Mouse (Mus musculus) hematopoietic stem cell, adult 5-6 weeks (primary cell): ENCODE measurements around the gene Lrrn4. TPM values are rescaled to one million over a fixed set of nuclear protein-coding genes. Genes with fewer than 3 reads are reported as not detected.

Experiments used
- ATAC-seq, 2 experiments: fragments of 125-278 bp in 1 of 2; replicated peaks in 1 of 2; 2 replicates each; pipeline ENCODE4 v1.8.0; 2016 to 2017; ENCODE audit warnings: inconsistent platforms in 2 of 2, mild to moderate bottlenecking in 2 of 2, moderate number of reproducible peaks in 2 of 2, low read depth in 1 of 2, moderate TSS enrichment in 1 of 2; ENCODE audit not compliant: low FRiP score in 2 of 2, poor library complexity in 2 of 2, severe bottlenecking in 2 of 2, insufficient read depth in 1 of 2, low TSS enrichment in 1 of 2
- total RNA-seq: library from RNA; stranded (forward); fragments of 172-1452, 232-1000 nt; gene quantifications from 2 replicates; pipeline ENCODE4 v1.2.3, GENCODE M21; 2017

Gene Lrrn4
- total RNA-seq, 1 experiment from 2014 or later, result 5.1 TPM

DNA sequence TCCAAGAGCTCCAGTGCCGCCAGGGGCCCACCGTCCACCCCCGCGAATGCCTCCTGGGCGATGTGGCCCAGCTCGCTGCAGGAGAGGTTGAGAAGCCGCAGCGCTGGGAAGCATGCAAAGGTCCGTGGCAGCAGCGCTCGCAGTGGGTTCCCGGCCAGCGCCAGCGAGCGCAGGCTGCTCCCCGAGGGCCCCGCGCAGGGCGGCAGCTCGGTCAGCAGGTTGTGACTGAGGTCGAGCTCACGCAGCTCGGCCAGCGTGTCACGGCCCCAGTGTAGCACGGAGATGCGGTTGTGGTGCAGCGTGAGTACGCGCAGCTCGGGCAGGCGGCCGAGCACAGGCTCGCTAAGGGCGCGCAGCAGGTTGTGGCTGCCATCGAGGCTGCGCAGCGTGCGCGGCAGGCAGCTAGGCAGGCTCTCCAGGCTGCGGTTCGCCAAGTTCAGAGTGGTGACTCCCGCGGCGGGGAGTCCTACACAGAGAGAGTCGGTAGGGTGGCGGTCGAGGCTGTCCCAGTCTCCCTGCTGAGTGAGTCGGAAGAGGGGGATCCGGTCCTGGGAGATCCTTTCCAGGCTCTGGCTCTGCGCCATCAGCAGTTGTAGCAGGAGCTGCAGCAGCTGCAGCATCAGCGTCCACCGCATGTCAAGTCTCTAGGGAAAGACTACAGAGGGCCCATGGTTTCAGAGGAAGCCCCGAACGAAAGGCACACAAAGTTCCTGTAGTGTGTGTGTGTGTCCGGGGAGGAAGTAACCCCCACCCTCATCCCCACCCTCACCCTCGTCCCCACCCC lies 1.2 kb downstream of the Lrrn4 start:
- peak; percentile 62 to 63 for ATAC-seq

DNA sequence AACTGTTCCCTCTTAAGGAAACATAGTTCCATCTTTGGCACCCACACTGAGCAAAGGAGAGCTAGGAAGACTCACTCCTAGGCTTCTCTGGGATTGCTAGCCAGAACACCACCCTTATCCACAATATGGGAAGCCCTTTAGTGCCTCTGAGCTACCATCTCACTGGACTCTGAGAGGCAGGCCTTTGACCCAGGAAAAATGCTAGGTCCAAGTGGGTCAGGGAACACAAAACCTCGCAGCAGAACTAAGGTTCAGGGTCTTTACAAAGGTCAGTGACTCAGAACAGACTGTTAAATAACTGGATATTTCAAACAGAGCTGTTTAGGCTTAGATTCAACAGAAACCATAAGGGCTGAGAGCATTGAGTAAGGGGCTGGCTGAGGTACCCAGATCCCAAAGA lies 3.7 kb downstream of the Lrrn4 start:
- ATAC-seq, result no peak

DNA sequence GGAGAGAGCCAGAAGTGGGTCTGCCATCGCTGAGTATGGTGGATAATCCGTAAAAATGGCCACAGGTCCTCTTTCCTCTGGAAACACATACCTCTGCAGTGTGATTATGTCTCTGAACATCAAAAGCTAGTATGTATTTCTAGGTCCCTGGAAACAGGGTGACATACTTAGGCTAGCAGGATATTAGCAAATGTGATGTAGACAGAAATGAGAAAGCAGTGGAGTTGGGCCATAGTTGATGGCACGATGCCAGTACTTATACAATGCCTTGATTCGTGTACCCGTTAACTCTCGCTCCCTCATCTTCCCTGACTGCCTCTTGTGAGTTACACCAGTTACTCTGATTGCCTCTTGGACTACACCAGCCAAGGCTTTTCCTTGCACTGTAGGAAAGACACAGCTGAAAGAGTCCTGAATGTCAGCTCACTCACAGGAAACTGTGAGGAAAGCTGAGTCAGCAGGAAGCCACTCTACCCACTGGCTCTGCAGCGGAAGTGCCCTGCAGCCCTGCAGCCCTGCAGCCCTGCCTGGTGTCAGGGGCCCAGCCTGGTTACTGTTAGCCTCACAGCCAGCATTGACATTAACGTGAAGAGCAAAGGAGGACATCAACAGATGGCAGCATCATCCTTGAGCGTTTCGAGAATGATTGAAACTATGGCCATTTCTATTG lies 6.9 kb downstream of the Lrrn4 start:
- ATAC-seq, result peak; percentile 94

DNA sequence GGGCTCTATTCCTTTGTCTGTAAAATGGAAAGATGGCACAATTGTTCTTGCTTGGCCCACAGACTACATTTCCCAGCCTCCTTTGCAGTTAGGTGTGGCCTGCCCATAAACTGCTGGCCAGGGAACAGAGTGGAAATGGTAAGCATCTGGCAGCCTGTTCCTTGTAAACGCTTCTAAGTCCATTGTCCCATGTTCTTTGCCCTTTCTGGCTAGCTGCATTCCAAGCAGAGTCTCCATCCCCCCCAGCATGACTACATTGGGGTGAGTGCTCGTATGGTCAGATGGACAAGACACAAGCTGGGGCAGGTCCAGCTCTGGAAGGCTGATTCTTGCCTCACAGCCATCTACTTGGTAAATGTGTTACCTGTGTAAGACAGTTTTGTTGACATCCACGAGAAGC lies 9.0 kb downstream of the Lrrn4 start:
- no peak for ATAC-seq

DNA sequence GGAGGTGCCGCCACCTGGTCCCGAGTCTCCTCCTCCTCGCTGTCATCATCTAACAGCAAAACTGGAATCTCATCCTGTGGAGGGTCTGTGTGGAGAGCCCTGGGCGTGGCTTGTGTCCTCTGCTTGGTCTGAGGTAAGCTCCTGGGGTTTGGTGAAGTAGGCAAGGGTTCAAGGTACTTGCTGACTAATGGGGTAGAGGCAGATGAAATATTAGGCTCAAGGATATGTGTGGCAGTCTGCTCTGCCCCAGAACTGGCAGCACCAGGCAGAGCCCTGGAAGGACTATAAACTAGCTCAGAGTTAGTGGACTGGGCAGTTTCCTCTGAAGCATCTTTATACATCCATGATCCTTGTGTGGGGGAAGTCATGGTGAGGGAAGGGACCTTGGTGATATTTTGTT lies 10.4 kb downstream of the Lrrn4 start:
- no peak for ATAC-seq

DNA sequence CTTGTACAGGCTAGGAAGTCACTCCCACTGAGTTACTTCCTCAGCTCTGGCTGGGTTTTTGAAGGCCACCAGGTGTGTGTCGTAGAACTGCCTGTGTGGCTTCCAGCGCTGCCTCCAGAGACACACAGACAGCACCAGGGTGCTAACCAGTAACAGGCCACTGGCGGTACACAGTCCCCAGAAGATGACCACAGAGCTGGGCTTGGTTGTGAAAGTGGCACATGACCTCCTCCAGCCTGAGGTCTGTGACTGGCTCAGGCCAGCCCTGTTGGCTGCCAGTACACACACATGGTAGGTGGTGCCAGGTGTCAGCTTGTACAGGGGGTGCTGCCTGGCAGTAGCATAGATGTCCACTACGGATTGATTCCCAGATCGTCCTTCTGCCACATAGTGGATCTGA lies 11.0 kb downstream of the Lrrn4 start:
- ATAC-seq, result no peak

DNA sequence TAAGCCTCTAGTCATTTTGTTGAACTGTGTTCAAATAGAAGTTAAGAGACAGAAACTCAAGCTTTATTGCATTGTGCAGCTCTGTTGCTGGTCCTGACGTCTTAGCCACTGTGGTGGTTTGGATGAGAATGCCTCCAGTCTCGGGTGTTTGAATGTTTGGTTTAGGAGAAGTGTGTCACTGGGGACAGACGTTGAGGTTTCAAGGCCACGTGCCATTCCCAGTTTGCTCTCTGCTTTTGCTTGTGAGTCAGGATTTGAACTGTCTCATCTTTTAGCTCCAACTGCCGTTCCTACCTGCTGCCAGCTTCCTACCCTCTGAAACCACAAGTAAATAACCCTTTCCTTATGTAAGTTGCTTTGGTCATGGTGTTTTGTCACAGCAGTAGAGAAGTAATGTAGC lies 13.2 kb downstream of the Lrrn4 start:
- peak in 1 of 2 experiments; percentile 41; a peak in 2 of 4 replicates for ATAC-seq

DNA sequence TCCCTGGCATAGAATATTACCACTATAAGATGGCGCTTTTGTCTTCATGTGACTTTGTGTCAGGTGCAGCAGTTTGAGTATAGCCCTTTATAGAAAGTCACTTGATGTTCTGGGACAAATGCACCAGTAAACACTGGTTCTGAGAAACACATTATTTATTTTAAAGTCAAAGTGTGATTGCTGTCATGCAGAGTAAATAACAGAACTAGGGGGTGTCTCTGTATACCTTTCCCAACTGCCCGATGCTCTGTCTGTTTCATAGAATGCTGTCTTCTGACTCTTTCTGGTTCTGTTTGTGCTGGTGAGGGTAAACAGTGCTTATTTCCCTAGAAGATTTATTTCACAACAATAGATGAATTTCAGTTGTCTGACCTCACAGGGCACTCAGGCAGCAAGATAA lies 17.4 kb downstream of the Lrrn4 start:
- no peak for ATAC-seq

DNA sequence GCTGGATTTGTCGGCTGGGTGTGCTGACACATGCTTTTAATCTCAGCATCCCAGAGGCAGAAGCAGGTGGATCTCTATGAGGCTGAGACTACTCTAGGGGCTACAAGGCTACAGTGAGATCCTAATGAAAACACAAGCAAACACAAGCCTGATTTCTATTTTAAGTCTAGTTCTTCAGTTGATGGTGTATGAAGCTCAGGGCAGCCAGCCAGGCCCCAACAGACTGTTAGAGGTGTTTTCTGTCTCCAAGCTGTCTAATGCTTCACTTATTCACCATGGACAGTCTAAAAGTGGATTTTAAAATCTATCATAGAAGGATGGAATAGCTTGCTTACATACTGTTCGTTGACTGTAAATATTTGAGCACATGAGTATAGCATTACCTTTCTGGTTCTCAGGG lies 19.2 kb downstream of the Lrrn4 start:
- ATAC-seq, result no peak

DNA sequence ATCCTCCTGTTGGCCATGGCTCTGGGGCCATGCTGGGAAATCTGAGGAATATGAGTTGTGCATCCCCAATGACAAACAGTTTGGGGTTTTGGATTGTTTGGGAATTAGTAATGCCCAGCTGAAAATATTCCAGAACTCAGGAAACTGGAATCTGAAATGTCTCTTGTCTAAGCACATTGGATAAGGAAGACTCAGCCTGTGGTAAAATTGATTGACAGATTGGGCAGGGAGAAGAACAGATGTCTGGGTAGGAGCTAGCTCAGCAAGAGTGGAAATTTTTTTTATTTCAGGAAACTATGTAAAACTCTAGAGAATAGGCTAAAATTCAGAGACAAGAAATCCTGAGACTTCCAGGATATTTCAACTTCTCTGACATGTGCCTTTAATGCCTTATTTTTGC lies 20.3 kb downstream of the Lrrn4 start:
- no peak for ATAC-seq

DNA sequence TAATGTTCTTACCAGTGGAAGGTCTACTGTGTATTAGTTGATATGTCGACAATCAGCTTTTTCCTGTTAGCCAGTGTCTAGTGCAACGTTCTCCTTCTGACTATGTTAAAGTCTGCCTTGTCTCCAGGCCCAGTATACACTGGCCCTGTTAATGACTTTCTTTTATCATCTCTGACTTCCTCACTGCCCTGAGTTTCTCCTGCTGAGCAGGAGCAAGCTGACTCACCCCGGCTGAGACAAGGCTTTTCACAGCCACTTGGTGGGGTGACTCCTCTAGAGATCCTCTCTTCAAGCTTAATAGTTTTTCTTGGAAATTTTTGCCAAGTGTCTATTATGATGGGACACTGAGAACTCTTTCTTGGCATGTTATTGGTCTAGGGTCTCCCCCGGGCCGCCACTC lies 24.4 kb downstream of the Lrrn4 start:
- no peak for ATAC-seq

DNA sequence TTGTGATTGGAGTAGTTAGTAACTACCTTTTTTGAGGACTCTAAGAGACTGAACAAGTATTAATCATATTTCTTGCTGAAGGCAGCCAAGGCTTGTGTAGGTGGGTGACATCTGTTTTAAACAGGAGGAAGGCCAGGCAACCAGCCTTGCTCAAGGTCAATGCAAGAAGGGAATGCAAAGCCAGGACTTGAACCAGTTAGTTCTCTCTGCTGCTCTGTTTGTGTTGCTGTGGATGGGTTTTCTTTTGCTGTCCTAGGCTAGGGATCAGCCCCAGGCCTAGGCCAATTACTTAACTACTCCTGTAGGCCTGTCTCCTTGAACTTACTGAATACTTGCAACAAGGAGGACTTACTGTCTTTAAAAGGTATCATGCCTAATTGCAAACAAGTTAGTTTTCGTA lies 27.6 kb downstream of the Lrrn4 start:
- no peak for ATAC-seq

DNA sequence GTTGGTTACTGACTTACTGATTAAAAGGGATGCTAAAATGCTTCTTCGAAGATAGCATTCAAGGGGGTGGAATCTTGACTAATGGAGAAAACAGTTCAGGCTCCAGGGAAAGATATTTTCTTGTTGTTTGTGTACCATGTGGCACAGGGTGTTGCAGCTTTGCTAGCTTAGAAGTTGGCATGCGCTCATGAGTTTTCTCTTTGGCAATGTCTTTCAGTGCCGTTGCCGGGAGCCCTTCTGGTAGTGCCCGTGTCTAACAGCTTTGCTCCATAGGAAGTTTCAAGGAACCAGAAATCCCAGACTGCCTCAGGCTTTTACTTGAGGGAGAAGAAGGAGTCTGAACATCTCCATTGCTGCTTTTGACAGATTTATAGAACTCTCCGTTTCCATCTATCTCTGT lies 31.6 kb downstream of the Lrrn4 start:
- ATAC-seq, result no peak

DNA sequence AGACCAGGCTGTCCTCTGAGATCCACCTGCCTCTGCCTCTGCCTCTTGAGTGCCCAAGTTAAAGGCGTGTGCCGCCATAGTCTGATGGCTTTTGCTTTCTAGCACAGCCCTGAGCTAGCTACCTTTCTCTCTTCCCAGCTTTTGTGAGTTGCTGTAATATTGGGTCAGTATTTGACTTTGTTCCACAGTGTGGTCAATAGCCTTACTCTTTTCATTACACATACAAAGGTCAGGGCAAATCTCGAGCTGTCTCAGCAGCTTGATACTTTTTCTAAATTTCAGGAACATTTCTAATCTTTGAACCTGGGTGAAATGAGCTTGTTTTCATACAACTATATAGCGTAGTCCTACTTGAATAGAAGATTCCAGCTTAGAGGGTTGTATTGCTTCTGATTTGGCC lies 32.3 kb downstream of the Lrrn4 start:
- ATAC-seq, result no peak

DNA sequence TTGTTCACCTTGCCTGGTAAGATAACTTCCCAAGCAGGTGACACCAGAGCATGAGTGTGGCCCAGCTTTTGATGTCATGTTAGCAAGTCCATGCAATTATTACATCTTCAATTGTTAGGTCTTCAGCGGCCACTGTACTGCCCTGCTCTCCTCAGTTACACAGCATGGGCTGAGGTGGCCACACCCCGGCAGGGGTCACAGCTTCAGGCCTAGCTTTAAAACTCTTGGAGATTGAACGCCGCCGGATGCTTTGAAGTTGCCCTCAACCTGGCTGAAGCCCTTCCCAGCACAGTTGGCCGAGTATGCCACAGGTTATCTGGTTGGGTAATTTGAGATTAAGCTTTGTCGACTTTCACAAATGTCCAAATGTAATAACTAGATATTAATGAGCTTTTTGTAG lies 33.1 kb downstream of the Lrrn4 start:
- ATAC-seq, result no peak

DNA sequence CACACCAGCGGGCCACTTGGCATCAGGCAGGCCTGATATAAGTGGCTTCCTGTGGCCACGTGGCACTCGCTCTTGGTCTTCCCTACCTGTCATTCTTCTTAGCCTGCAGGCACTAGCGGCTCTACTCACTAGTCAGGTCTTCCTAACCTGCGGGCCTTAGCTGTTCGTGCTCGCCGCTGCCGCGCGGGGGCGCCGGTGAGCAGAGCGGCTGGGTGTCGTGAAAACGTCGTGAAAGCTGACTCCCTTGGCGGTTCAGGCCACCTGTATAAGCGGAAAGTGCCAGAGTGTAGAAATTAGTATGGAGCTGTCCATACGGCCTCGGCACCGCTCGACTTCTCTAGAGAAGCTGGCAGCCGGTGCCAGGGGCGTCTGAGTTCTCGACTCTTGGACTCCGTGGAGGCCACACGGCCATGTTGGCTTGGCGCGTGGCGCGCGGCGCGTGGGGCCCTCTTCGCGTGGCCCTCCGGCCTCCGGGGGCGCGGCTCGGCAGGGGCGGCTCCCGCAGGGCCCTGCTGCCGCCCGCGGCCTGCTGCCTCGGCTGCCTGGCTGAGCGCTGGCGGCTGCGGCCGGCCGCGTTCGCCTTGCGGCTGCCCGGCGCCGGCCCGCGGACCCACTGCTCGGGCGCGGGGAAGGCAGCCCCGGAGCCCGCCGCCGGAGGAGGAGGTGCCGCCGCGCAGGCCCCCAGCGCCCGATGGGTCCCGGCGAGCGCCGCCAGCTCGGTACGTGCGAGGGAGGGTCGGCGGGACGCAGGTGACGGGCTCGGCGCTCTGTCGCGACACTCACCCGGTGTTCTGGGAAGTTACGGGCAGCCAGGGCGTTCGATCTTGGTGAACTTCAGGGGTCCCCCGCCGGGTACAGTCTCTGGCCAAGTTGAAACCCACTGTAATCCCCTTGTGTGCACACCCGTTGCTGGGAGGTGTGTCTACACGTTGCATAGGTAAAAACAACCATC lies 34.0 kb downstream of the Lrrn4 start, which contains the start of gene Crls1:
Crls1 (plus strand) TSS at position 260 of the 952 bp plus-strand sequence.
- peak; percentile 91 to 96 for ATAC-seq

DNA sequence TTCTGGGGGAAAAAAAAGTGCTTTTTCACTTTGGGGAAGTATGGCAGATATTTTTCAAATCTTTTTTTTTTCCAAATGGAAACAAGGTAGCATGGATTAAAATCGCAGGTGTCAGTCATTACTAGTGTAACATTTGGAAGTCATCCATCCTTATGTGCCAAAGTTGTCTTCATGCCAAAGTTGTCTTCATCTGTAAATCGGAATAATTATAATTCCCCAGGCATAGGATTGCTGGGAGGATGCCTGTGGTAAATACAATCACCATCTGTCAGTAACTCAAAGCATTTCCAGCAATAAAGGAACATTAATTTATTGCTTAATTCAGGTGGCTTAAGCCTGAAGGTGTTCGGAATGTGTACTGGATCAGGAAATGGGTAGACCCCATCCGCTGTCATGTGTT lies 39.6 kb downstream of the Lrrn4 start:
- no peak for ATAC-seq
